Mouse (Mus musculus): ENCODE results near the gene Elp4. TPM values are rescaled to one million over a fixed set of nuclear protein-coding genes. Genes with fewer than 3 reads are reported as not detected.

Elp4 gene
- polyA plus RNA-seq, 1 experiment from 2014 or later: 22.0 TPM

DNA sequence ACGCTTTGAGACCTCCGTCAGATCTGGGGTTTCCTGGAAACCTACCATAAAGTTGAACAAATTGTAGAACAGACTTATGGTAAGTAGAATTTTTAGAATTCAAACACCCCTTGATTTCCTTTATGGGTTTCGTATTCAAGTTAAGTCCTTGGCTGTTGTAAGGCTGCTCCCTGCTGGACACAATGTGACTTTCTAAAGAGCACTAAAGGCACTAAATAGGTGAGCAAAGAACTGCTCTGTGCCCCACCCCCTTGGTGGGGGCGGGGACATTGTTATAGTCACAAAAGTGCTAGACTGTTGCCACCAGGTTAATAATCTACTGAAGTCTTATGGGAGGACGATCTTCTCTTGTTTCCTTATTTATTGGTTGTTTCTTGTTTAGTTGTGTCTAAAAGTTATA, 4.0 kb upstream of the Elp4 start:
- H3K9me3 ChIP-seq (replicated peaks; ENCODE audit: control insufficient read depth, low read length): no peaks in the 10 kb centered on the region
- ATAC-seq (replicated peaks; ENCODE audit: insufficient number of reproducible peaks, low FRiP score, low TSS enrichment): no peak
- 84% methylated on average over 5 of the region's 5 CpGs for WGBS (ENCODE audit: insufficient replicate concordance)
- peaks cover 3% of the 10 kb centered on the region; the same call in 1 of the 2 replicates for H3K36me3 ChIP-seq (ENCODE audit: control insufficient read depth, insufficient read depth, low read length)
- H3K9ac ChIP-seq (ENCODE audit: low read depth, low read length): no peak overlapping the region
- H3K27ac ChIP-seq (ENCODE audit: low read depth, low read length): no peak overlapping the region
- H3K4me2 ChIP-seq: no peak overlapping the region
- H3K4me1 ChIP-seq (ENCODE audit: control insufficient read depth, insufficient read depth, low read length): no peaks in the 10 kb centered on the region
- H3K27me3 ChIP-seq (ENCODE audit: control insufficient read depth, insufficient read depth, low read length): no peaks in the 10 kb centered on the region
- no peak overlapping the region for H3K4me3 ChIP-seq (ENCODE audit: low read depth, low read length)

DNA sequence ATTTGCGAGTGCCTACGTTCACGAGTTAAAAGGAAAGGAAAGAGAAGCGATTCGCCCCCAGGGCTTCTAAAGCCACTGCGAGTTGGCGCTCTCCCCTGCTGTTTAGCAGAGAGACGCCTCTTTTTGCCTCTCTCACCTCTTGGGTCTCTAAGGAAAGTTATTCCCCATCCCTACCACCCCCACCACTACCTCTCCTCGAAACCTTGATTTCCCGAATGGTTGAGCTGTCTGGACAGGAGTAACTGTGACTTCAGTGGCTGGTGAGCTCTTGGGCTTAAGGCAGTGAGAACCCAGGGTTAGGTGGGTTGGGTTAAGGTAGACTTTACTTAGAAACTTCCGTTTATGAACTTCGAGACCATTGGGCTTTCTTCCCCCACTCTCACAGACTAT, 388 bp upstream of the Elp4 start:
- peak overlapping the region; percentile 89 for H3K4me3 ChIP-seq (ENCODE audit: low read depth, low read length)
- H3K4me1 ChIP-seq (ENCODE audit: control insufficient read depth, insufficient read depth, low read length): no peaks in the 10 kb centered on the region
- peak; percentile 33 for ATAC-seq (replicated peaks; ENCODE audit: insufficient number of reproducible peaks, low FRiP score, low TSS enrichment)
- no peaks in the 10 kb centered on the region for H3K9me3 ChIP-seq (replicated peaks; ENCODE audit: control insufficient read depth, low read length)
- no peaks in the 10 kb centered on the region for H3K27me3 ChIP-seq (ENCODE audit: control insufficient read depth, insufficient read depth, low read length)
- under 1% methylated on average over 12 of the region's 12 CpGs for WGBS (ENCODE audit: insufficient replicate concordance)
- no peaks in the 10 kb centered on the region for H3K36me3 ChIP-seq (ENCODE audit: control insufficient read depth, insufficient read depth, low read length)
- H3K4me2 ChIP-seq: peak overlapping the region; percentile 72
- H3K9ac ChIP-seq (ENCODE audit: low read depth, low read length): peak overlapping the region; percentile 79
- H3K27ac ChIP-seq (ENCODE audit: low read depth, low read length): no peak overlapping the region

DNA sequence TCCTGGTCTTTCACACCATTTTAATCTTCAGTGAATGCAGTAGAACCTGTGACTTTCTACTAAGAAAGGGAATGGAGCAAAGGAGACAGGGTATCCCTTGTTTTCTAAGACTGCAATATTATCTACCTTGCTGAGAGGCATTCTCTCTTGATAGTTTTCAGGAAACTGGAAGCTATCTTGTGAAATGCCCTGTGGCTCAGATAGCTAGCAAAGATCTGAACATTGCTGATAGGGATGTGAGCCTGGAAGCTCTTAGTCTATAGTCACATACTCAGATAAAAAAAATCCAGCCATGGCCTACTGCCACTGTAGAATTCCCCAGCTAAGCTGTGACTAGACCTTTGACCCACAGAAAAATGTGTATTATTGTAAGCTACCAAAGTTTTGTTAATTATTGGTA, 13.5 kb downstream of the Elp4 start:
- H3K4me1 ChIP-seq (ENCODE audit: control insufficient read depth, insufficient read depth, low read length): no peaks in the 10 kb centered on the region
- H3K27me3 ChIP-seq (ENCODE audit: control insufficient read depth, insufficient read depth, low read length): no peaks in the 10 kb centered on the region
- no peak overlapping the region for H3K27ac ChIP-seq (ENCODE audit: low read depth, low read length)
- no peaks in the 10 kb centered on the region for H3K36me3 ChIP-seq (ENCODE audit: control insufficient read depth, insufficient read depth, low read length)
- H3K4me2 ChIP-seq: no peak overlapping the region
- ATAC-seq (replicated peaks; ENCODE audit: insufficient number of reproducible peaks, low FRiP score, low TSS enrichment): no peak
- no peak overlapping the region for H3K4me3 ChIP-seq (ENCODE audit: low read depth, low read length)
- no peaks in the 10 kb centered on the region for H3K9me3 ChIP-seq (replicated peaks; ENCODE audit: control insufficient read depth, low read length)
- no peak overlapping the region for H3K9ac ChIP-seq (ENCODE audit: low read depth, low read length)

DNA sequence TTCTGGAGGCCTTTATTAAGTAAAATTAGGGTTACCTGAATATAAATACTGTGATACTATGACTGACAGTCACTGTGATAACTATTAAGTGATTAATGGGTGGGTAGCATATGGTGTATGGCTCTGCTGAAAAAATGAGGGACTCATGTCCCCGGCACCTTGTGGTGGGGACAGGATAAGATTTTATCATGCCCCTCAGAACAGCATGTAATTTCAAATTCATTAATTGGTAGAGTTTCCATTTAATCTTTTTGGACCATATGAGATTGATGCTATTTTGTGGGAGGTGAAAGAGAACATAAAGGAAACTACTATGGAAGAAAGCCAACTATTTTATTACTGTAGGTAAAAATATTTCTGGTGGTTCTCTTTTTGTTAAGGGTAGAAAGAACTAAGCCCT, 31.0 kb downstream of the Elp4 start:
- H3K27ac ChIP-seq (ENCODE audit: low read depth, low read length): no peak overlapping the region
- WGBS (ENCODE audit: insufficient replicate concordance): 88% methylated on average over 1 of the region's 1 CpGs
- H3K27me3 ChIP-seq (ENCODE audit: control insufficient read depth, insufficient read depth, low read length): no peaks in the 10 kb centered on the region
- H3K9me3 ChIP-seq (replicated peaks; ENCODE audit: control insufficient read depth, low read length): no peaks in the 10 kb centered on the region
- no peaks in the 10 kb centered on the region for H3K36me3 ChIP-seq (ENCODE audit: control insufficient read depth, insufficient read depth, low read length)
- no peak overlapping the region for H3K4me2 ChIP-seq
- no peak for ATAC-seq (replicated peaks; ENCODE audit: insufficient number of reproducible peaks, low FRiP score, low TSS enrichment)
- H3K9ac ChIP-seq (ENCODE audit: low read depth, low read length): no peak overlapping the region
- no peak overlapping the region for H3K4me3 ChIP-seq (ENCODE audit: low read depth, low read length)
- H3K4me1 ChIP-seq (ENCODE audit: control insufficient read depth, insufficient read depth, low read length): no peaks in the 10 kb centered on the region

DNA sequence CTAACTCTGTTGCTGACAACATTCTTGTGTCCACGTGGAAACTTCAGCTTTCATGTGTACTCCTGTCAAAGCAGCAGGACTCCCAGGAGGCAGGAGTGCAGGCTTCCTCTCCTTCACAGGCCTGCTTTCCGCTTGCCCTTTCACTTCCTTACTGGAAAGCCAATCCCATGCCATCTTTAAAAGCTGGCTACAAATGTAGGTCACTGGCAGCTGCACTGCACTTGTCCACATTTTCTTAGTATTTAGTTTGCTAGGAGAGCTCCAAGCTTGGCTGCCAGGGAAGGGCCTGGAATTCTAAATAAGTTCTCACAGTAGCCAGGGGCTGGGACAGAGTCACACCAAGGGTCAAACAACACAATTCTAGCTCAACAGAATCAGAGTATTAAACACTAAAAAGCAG, 49.6 kb downstream of the Elp4 start:
- H3K4me3 ChIP-seq (ENCODE audit: low read depth, low read length): no peak overlapping the region
- H3K27ac ChIP-seq (ENCODE audit: low read depth, low read length): no peak overlapping the region
- no peaks in the 10 kb centered on the region for H3K4me1 ChIP-seq (ENCODE audit: control insufficient read depth, insufficient read depth, low read length)
- no peaks in the 10 kb centered on the region for H3K27me3 ChIP-seq (ENCODE audit: control insufficient read depth, insufficient read depth, low read length)
- no peak overlapping the region for H3K4me2 ChIP-seq
- no peaks in the 10 kb centered on the region for H3K9me3 ChIP-seq (replicated peaks; ENCODE audit: control insufficient read depth, low read length)
- H3K36me3 ChIP-seq (ENCODE audit: control insufficient read depth, insufficient read depth, low read length): no peaks in the 10 kb centered on the region
- no peak overlapping the region for H3K9ac ChIP-seq (ENCODE audit: low read depth, low read length)
- ATAC-seq (replicated peaks; ENCODE audit: insufficient number of reproducible peaks, low FRiP score, low TSS enrichment): no peak
- 61% methylated on average over 2 of the region's 2 CpGs for WGBS (ENCODE audit: insufficient replicate concordance)

DNA sequence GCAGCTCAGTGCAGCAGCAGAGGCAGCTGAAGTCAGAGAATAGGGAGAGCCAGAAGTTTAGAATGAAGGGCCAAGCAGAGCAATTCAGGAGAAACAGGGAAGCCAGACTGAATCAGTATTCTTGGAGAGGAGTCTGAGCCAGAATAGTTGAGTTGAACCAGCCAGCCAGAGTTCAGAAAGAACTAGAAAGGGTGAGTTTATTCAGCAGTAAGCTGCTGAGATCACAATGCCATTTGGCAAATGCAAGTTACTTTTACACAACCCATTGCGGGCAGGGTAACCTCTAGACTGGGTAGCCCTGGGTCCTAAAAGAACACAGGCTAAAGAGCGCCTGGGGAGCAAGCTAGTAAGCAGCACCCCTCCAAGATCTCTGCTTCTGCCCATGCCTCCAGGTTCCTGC, 51.4 kb downstream of the Elp4 start:
- ATAC-seq (replicated peaks; ENCODE audit: insufficient number of reproducible peaks, low FRiP score, low TSS enrichment): no peak
- H3K27ac ChIP-seq (ENCODE audit: low read depth, low read length): no peak overlapping the region

DNA sequence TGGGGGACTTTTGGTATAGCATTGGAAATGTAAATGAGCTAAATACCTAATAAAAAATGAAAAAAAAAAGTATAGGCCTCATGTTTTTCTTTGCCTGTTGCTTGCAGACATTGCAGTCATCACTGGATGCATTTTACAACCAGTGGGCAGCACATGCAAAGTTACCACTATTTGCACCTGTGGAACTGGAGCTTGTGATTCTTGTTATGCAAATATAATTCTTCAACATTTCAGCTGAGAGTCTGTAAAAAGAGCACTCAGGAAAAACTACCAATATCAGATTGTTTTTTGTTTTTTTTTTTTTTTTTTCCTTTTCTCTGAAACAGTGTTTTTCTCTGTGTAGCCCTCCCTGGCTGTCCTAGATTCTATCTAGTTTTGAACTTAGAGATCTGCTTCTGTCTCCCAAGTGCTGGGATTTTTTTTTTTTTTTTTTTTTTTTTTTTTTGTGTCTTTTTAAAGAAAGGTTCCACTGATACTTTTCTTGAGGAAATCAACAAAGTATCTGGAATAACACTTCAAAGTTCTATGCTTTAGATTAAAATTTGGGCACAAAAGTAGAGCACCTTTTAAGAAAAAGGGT, 52.6 kb downstream of the Elp4 start:
- ATAC-seq (replicated peaks; ENCODE audit: insufficient number of reproducible peaks, low FRiP score, low TSS enrichment): no peak
- no peaks in the 10 kb centered on the region for H3K36me3 ChIP-seq (ENCODE audit: control insufficient read depth, insufficient read depth, low read length)
- no peaks in the 10 kb centered on the region for H3K9me3 ChIP-seq (replicated peaks; ENCODE audit: control insufficient read depth, low read length)
- no peak overlapping the region for H3K9ac ChIP-seq (ENCODE audit: low read depth, low read length)
- no peaks in the 10 kb centered on the region for H3K4me1 ChIP-seq (ENCODE audit: control insufficient read depth, insufficient read depth, low read length)
- no peak overlapping the region for H3K4me3 ChIP-seq (ENCODE audit: low read depth, low read length)
- no peak overlapping the region for H3K4me2 ChIP-seq
- H3K27ac ChIP-seq (ENCODE audit: low read depth, low read length): no peak overlapping the region
- no peaks in the 10 kb centered on the region for H3K27me3 ChIP-seq (ENCODE audit: control insufficient read depth, insufficient read depth, low read length)

More for the DNA sequence above, 51.4 kb downstream of the Elp4 start:
- H3K4me1 ChIP-seq (ENCODE audit: control insufficient read depth, insufficient read depth, low read length): no peaks in the 10 kb centered on the region
- no peaks in the 10 kb centered on the region for H3K9me3 ChIP-seq (replicated peaks; ENCODE audit: control insufficient read depth, low read length)
- H3K4me2 ChIP-seq: no peak overlapping the region
- no peaks in the 10 kb centered on the region for H3K36me3 ChIP-seq (ENCODE audit: control insufficient read depth, insufficient read depth, low read length)
- 81% methylated on average over 2 of the region's 2 CpGs for WGBS (ENCODE audit: insufficient replicate concordance)
- H3K9ac ChIP-seq (ENCODE audit: low read depth, low read length): no peak overlapping the region
- no peak overlapping the region for H3K4me3 ChIP-seq (ENCODE audit: low read depth, low read length)
- no peaks in the 10 kb centered on the region for H3K27me3 ChIP-seq (ENCODE audit: control insufficient read depth, insufficient read depth, low read length)

DNA sequence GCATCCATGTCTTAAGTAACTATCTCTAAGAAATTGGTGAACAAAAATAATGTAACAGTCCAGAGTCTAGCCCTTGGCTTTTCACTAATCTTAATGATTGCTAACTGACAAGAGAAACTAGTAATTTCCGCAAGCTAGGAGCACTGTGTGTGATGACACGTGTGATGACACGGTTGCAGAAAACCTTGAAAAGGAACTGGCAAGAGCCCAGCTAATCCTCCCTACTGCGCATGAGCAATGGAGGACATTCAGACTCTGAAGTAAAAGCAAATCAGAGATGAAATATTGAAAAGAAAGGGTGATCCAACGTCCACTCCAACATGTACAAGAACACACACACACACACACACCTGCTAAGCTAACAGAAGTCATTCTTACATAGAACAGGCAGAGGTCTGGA, 61.2 kb downstream of the Elp4 start:
- Histone ChIP-seq H3K4me3 (ENCODE audit: low read depth, low read length) (no peak overlapping the region), H3K4me2 (no peak overlapping the region), H3K4me1 (ENCODE audit: control insufficient read depth, insufficient read depth, low read length) (no peaks in the 10 kb centered on the region), H3K36me3 (ENCODE audit: control insufficient read depth, insufficient read depth, low read length) (no peaks in the 10 kb centered on the region), H3K9me3 (replicated peaks; ENCODE audit: control insufficient read depth, low read length) (no peaks in the 10 kb centered on the region), H3K27me3 (ENCODE audit: control insufficient read depth, insufficient read depth, low read length) (no peaks in the 10 kb centered on the region), H3K9ac (ENCODE audit: low read depth, low read length) (no peak overlapping the region), H3K27ac (ENCODE audit: low read depth, low read length) (no peak overlapping the region)
- WGBS (ENCODE audit: insufficient replicate concordance): 92% methylated on average over 5 of the region's 5 CpGs
- no peak for ATAC-seq (replicated peaks; ENCODE audit: insufficient number of reproducible peaks, low FRiP score, low TSS enrichment)

DNA sequence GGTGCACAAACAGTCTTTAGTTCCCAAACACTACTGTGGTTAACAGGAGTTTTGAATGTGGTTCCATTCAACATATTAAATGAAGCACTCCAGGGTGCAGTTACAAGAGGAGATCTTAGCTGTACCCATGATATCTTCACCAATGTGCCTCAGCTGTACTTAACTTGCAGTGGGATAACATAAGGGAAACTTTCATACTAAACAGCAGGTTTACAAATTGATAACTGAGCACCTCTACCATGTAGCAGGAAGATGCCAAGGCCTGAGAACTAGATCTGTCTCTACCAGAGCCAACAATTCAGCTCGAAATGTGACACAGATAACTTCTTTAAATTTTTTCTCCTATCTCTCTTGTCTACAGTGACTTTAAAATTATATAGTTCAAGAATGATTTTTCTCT, 86.4 kb downstream of the Elp4 start:
- 90% methylated on average over 1 of the region's 1 CpGs for WGBS (ENCODE audit: insufficient replicate concordance)
- no peaks in the 10 kb centered on the region for H3K9me3 ChIP-seq (replicated peaks; ENCODE audit: control insufficient read depth, low read length)
- H3K27ac ChIP-seq (ENCODE audit: low read depth, low read length): no peak overlapping the region
- no peak for ATAC-seq (replicated peaks; ENCODE audit: insufficient number of reproducible peaks, low FRiP score, low TSS enrichment)
- no peak overlapping the region for H3K4me2 ChIP-seq
- no peaks in the 10 kb centered on the region for H3K27me3 ChIP-seq (ENCODE audit: control insufficient read depth, insufficient read depth, low read length)
- no peaks in the 10 kb centered on the region for H3K4me1 ChIP-seq (ENCODE audit: control insufficient read depth, insufficient read depth, low read length)
- no peaks in the 10 kb centered on the region for H3K36me3 ChIP-seq (ENCODE audit: control insufficient read depth, insufficient read depth, low read length)
- H3K9ac ChIP-seq (ENCODE audit: low read depth, low read length): no peak overlapping the region
- H3K4me3 ChIP-seq (ENCODE audit: low read depth, low read length): no peak overlapping the region

All from heart, embryonic 11.5 days (tissue).